Mouse (Mus musculus): ENCODE measurements around the gene Zmym4.

DNA sequence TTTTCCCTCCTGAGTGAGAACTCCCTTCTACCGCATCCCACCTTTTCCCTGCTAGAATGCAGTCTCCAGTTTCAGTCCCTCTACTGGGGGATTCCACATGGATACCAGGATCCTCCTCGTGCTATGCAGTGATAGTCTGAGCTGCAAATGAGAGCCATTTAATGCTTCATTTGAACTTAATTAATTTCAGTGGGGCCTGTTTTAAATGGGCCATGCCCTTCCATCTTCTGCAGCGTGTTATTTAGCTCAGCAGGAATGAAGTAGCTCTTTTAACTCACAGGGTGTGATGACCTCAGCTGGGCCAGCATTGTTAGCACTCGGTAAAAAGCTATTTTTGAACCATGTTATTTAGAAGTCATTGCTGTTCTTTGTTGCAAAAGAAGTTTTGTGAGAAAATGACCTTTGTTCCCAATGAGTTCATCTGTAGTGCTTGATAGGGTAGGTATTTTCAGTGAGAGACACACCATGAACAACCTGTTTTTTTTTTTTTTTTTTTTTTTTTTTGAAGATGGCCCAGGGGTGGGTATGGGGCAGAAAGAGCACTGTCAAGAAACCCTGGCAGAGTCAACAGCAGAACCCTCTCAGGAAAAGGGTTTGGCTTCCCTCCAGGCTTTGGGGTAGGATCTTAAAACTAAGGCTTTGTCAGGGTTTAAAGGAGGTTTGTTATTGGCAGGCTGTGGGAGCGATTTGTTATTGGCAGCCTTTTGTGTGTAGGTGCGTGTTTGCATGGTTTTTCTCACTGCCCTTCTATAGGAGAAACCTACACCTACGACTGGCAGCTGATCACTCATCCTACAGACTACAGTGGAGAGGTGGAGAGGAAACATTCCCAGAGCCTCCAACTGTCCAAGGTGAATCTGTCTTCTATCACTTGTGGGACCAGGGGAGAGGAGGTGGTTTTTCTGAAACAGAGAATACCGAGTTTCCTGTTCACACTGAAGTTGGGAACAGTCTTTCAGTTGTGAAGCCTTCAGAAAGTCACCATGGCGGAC is 144.7 kb downstream of the Zmym4 start:
- TF ChIP-seq CTCF (IDR thresholded peaks at IDR 0.05; ENCODE audit: low read depth) (no peak), EP300 (IDR thresholded peaks at IDR 0.05; ENCODE audit: low read depth) (no peak)
